Comparison of ENCODE assay signal across 23 mouse cellular contexts in genomic region chr10:61063271-61063864, GRCm38 (mm10).
"Had no signal": no experiment of that assay in that cellular context is flagged by ENCODE, and none has a peak within 500 bp of the region (broad histone marks: within the 10 kb centered on the region; RNA-seq: fewer than 3 reads in every experiment).

No protein-coding gene starts in this region.

- H3K4me2 ChIP-seq: kidney, embryonic 15.5 days; limb, embryonic 12.5 days; limb, embryonic 15.5 days; liver, embryonic 11.5 days; liver, embryonic 15.5 days; lung, embryonic 15.5 days; midbrain, embryonic 12.5 days; neural tube, embryonic 13.5 days had no signal

- H3K27ac ChIP-seq: kidney, embryonic 15.5 days; left cerebral cortex, adult 2 months; limb, embryonic 15.5 days; liver, embryonic 15.5 days; lung, embryonic 15.5 days; midbrain, embryonic 12.5 days; neural tube, embryonic 13.5 days; stomach, postnatal 0 days had no signal

- H3K9ac ChIP-seq: kidney, embryonic 15.5 days; limb, embryonic 12.5 days; limb, embryonic 15.5 days; liver, embryonic 15.5 days; lung, embryonic 15.5 days; midbrain, embryonic 12.5 days; neural tube, embryonic 13.5 days had no signal

- DNase-seq: kidney, adult 8-10 months; kidney, postnatal 10 days; kidney, postnatal 36 days; layer of hippocampus, postnatal 36 days; lung, adult 18-20 months; lung, postnatal 10 days; lung, postnatal 4 days; retina, postnatal 1 day; thymus, adult 2 months; thymus, postnatal 14 days; thymus, postnatal 4 days had no signal

- H3K9me3 ChIP-seq: kidney, embryonic 15.5 days; limb, embryonic 12.5 days; limb, embryonic 15.5 days; liver, embryonic 15.5 days; lung, embryonic 15.5 days; midbrain, embryonic 12.5 days; neural tube, embryonic 13.5 days had no signal

- H3K36me3 ChIP-seq: kidney, embryonic 15.5 days; limb, embryonic 12.5 days; limb, embryonic 15.5 days; liver, embryonic 15.5 days; lung, embryonic 15.5 days; midbrain, embryonic 12.5 days; neural tube, embryonic 13.5 days had no signal

- ATAC-seq: midbrain, embryonic 16.5 days had no signal

- H3K27me3 ChIP-seq: kidney, embryonic 15.5 days; limb, embryonic 12.5 days; limb, embryonic 15.5 days; liver, embryonic 15.5 days; lung, embryonic 15.5 days; neural tube, embryonic 13.5 days had no signal

- H3K4me3 ChIP-seq: kidney, embryonic 15.5 days; left cerebral cortex, adult 2 months; limb, embryonic 12.5 days; limb, embryonic 15.5 days; liver, embryonic 15.5 days; lung, embryonic 15.5 days; midbrain, embryonic 12.5 days; myocyte; neural tube, embryonic 13.5 days had no signal
